Mouse (Mus musculus) heart, postnatal 25 days (tissue): ENCODE results near the gene Ankrd55. TPM values are rescaled to one million over a fixed set of nuclear protein-coding genes. Genes with fewer than 3 reads are reported as not detected.

ENCODE experiments used
- DNase-seq: peaks from one replicate; pipeline ENCODE4 v3.0.0; 2022; ENCODE audit warnings: low spot score
- intact Hi-C: fragments of 180-260 bp; cut with DNase I; formaldehyde crosslinking; loops from one replicate; pipeline ENCODE4 v1.15.1; 2025
- total RNA-seq, 2 experiments: library from RNA; stranded (reverse); gene quantifications; 2 replicates each; pipeline ENCODE4 v1.2.3; 2021

Gene Ankrd55
- under 1 TPM; 0.25 to 0.34 TPM for total RNA-seq

DNA sequence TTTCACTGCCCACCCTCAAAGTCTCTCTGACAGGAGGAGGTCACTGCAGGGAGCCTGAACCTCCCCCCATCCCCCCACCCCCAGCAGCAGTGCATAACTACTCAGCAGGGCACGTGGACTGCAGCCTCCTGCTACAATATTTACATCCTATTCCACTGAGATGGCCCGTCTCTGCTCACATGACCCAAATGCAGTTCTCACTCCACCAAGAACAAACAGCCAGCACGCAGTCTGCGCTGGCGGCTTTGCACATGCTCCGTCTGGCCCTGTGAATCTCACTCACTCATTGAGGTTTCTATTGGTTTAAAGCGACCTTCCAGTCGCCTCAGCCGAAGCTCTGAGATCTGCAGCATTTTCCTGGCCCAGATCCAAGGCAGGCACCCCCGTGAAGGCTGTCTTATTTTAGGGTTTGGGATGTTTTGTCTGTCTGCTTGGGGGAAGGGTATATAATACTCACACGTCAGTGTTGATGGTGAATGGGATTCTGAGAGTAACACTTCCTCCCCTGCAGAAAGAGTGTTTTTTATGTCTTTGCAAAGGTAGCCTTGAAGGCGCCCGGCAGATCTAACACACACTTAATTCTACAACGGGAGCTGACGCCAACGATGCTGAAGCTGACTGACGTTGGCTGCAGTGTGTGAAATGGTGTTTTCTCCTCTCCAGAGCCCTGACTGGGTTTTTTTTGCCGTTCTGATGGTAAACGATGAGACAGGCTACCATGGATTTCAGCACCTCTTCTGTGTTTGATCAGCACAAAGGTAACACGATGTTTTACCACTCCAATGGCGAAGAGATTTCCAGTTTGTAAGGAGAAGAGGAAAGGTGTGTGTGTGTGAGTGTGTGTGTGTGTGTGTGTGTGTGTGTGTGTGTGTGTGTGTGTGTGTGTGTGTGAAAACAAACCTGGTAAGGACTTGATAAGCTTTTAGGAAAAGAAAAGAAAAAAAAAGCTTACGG, at the start of gene Ankrd55:
Gene Ankrd55 (plus strand): TSS at position 227 of the 954 bp plus-strand sequence.
- no peak for DNase-seq
- intact Hi-C loops = no loop called here

DNA sequence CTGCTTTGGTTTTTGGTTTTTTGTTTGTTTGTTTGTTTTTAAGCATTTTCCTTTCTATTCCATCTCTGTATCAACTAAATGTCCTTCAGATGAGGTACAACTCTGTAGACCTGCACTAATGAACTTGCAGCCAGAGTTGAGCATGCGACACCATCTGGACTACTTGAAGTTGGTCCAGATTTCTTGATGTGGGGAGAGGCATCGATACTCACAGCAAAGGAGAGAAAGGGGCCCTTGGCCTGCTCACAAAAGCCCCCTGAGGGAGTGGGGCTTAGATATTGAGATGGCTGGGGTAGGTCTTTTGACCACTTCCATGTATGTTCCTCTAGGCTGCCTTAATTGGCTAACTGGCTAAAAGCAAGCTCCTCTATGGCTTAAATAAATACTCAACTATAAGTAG, 49.0 kb upstream of the Ankrd55 start:
- no peak for DNase-seq
- intact Hi-C loops = no loop called here

DNA sequence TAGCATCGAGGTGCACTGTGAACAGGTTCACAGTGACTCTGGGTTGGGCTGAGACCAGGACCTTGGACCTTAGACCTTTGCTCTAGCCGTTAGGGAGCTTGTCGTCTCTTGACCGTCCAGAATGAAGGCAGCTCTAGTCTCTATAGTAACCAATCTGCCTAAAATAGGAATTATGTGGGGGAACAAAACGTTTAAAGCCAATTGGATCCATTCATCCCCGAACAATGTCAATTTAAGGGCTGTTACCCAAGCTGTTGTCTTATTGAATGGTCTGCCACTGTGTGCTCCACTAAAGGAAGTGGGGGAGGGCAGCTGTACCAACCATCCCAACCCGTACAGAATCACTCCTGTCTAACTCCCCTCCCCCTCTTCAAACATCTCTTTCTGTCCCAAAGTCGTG, 46.8 kb upstream of the Ankrd55 start:
- no peak for DNase-seq
- intact Hi-C loops = no loop called here

DNA sequence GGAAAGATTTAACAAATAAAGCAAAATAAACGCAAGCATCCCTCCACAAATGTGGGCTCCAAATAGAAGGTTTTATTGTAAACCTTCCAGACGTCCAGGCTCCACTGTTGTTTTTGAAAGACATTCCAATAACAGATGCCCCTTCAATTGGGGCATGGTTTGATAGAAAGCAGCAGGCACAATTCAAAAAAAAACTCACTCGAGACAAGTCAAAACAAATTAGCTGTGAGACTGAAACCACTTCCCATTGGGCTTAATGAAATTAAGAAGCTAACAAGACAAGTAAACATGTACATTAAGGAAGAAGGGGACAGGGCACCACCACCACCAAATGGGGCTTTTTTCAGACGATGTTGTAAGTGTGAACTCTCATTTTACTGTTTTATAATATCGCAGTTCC, 43.1 kb upstream of the Ankrd55 start:
- intact Hi-C loops = no loop called here
- no peak for DNase-seq

DNA sequence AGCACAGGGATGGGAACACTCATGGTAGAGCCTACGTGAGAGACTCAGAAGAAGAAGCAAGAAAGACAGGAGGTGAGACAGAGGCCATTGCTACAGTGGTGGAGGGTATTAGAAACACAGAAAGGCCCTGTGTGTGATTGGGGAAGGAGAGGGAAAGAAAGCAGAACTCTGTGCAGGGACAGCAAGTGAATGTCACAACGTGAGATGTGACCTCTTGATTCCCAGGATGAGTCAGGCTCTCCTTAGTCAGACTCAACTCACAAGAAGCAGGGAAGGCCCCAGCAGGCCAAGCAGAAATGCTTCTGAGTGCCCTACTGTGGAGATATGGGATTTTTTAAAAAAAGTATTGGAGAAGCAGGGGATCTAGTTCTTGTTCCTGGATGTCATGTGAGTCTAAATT, 36.8 kb upstream of the Ankrd55 start:
- intact Hi-C loops = loop anchor here (10.0 kb wide), 1 partner anchor 167 kb away; no protein-coding TSS in a partner anchor
- no peak for DNase-seq

DNA sequence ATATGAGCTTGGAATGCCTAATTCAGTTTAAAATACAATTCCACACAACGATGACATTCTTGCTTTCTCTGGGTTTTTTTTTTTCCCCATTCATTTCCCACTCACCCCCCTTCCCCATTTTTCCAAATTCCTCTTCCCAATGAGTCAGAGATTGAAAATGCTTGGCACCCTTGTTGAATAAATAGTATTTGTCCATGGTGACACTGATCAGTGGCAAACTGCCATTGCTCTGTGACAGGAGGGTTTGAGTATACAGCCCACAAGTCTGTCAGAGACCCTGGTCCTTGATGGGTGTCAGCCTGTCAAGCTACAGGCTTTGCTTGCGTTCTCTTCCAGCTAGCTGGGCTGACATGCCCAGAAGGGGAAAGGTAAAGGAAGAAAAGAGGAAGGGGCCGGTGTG, 36.2 kb upstream of the Ankrd55 start:
- DNase-seq = no peak
- intact Hi-C loops = loop anchor here (10.0 kb wide), 1 partner anchor 167 kb away; no protein-coding TSS in a partner anchor

DNA sequence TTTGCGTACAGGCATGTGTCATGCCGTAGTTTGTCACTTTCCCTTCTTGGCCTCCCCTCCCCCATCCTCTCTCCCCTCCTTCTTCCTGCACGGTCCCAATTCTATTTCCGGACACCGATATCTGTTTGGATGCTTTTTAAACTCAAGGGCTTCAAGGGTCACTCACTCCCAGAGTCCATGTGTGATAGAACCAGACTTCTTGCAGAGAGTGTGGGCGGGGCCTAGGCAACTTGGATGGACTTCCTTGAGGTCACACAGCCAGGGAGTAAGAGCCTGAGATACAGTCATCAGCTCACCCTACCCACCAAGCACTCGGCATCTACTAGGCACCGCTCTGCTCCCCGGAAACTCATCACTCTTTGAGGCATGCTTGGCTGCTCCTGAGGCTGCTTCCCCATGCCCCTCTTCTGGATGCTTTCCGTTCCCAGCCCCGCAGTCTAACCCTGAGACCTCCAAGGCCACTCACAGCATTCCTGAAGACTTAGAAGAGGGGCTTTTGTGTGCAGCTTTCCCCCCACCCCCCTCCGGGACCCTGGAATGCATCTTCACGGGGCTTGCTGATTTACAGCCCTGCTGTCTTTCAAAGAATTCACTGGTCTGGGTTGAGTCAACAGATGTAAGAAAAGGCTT, 35.1 kb upstream of the Ankrd55 start:
- intact Hi-C loops = loop anchor here (10.0 kb wide), 1 partner anchor 168 kb away; no protein-coding TSS in a partner anchor
- DNase-seq = no peak

DNA sequence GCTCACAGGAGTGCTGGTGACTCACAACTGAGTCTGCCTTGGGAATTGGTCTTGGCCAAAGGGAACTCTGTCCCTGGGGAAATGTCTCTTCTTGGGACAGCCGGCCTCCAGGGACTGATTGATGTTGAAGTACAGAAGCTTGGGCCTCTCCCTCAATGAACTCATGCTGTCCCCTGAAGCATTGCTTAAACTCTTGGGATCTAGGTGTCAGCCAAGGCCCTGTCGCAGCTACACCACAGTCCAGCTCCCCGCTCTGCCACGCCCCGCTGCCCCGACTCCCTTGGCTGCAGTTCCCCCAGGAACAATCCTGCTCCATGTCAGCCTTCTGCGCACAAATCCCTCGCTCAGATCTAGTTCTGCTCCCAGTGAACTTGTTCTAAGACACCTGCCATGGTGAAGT, 34.1 kb upstream of the Ankrd55 start:
- DNase-seq = no peak
- intact Hi-C loops = loop anchor here (10.0 kb wide), 1 partner anchor 169 kb away; no protein-coding TSS in a partner anchor

DNA sequence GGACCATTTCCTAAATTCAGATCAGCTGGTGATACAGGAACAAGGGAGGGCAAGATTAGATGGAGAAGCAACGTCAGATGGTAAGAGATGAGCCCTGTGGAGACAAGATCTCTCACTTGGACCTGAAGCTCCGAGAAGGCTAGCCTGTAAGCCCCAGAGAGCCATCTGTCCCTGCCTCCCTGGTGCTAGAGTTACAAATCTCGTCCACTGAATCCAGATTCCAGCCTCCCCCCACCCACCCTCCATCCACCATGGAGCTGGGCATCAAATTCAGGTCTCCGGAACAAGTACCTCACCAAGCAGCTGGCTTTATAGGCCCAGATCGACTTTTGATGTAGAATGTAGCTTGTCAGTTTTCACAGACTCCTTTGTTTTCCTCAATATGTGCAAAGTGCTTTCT, 32.4 kb upstream of the Ankrd55 start:
- intact Hi-C loops = loop anchor here (5.0 to 10.0 kb wide), 2 partner anchors 171 to 304 kb away; no protein-coding TSS in a partner anchor

DNA sequence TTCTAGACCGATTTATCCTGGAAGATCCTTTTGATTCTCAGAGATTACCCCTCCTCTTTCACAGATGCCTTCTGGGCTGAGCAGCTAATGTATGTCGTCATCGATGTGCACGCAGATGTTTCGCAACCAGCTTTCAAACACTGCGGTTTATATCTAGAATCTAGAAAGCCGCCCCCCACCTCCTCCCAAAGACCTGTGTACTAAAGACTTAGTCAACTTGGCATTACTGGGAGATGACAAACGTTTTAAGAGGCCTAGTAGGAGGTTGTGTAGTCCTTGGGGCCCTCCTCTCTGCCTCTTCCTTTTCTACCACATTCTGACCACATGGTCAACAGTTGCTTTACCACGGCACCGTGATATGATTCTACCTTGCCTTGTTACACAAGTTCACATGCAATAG, 29.8 kb upstream of the Ankrd55 start:
- no peak for DNase-seq
- intact Hi-C loops = loop anchor here (2.0 to 10.0 kb wide), 3 partner anchors 62 to 306 kb away; no protein-coding TSS in a partner anchor

More for the DNA sequence above, 32.4 kb upstream of the Ankrd55 start:
- no peak for DNase-seq

DNA sequence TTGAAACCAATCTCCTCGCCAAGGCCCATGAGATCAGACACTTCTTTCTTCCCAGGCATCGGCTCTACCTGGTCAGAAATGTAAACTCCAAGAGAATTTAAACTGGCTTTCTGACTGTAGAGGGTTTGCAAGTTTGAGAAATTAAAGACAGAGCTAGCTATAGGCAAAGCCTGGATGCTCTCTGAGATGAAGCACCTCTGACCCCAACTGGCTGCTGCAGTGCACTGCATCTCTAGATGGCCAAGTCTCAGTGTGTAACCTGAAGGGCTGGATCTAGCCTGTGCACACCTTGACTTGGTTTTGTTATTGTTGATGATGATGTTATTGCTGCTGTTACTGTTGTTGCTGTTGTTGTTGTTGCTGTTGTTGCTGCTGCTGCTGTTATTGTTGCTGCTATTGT, 28.9 kb upstream of the Ankrd55 start:
- intact Hi-C loops = loop anchor here (1.0 to 10.0 kb wide), 4 partner anchors 63 to 471 kb away; no protein-coding TSS in a partner anchor
- DNase-seq = peak; percentile 14

DNA sequence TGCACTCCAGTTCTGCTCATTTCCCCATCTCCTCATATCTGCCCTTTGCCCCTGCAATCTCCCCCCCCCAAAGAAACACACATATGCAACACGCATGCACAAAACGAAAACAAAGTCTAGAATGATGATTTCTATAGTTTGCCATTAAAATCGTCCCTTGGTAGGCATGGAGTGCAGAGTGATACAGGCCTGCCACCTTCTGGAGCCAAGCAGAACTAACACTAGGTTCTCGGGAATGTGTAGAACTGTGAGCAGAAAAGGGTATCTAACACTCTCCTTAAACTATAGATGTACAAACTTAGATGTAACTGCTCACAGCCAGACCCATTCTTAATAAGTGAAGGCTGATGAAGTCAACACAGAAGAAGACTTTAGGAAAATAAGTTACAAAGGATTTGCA, 23.6 kb upstream of the Ankrd55 start:
- DNase-seq = no peak
- intact Hi-C loops = loop anchor here (5.0 to 10.0 kb wide), 2 partner anchors 492 to 810 kb away; no protein-coding TSS in a partner anchor

DNA sequence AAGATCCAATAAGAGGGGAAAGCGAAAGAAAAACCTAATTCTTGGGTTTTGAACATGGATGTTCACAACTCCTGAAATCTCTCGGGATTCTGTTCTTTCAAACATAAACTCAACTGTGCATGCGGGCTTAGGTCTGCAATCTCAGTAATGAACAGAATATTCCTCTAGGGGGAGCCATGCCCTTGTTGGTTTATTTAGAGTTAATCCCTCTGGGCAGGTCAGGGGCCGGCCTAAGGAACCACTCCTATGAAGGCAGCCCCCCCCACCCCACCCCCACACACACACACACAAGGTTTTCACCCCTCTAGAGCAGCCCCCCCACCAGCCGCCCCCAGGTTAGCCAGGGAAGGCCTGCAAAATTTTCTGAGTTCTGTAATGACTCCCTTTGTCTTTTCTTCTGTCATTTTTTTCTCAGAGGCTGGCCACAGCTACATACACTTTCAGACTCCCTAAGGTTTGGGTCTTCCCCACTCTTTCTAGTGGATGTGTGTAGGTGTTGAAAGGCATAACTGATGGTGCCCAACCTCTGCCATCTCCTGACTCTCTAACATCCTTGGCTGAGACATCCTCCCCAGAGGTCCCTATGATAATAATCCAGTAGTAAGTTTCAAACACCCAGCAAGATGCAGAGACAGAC, 16.2 kb upstream of the Ankrd55 start:
- no peak for DNase-seq
- intact Hi-C loops = loop anchor here (1.0 to 10.0 kb wide), 3 partner anchors 237 to 737 kb away; no protein-coding TSS in a partner anchor

DNA sequence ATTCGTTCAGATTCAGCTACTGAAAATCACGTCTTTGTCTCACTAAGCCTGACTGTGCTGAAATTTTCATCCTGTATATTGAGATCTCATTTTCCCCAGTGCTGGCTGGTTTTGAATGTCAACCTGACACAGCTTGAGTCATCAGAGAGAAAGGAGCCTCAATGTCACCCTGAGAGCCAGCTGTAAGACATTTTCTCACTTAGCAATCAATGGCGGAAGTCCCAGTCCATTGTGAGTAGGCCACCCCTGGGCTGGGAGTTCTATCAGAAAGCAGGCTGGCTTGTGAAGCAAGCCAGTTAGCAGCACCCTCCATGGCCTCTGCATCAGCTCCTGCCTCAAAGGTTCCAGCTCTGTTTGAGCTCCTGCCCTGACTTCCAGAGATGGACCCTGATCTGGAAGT, 13.6 kb upstream of the Ankrd55 start:
- no peak for DNase-seq
- intact Hi-C loops = loop anchor here (10.0 kb wide), 1 partner anchor 740 kb away; no protein-coding TSS in a partner anchor

DNA sequence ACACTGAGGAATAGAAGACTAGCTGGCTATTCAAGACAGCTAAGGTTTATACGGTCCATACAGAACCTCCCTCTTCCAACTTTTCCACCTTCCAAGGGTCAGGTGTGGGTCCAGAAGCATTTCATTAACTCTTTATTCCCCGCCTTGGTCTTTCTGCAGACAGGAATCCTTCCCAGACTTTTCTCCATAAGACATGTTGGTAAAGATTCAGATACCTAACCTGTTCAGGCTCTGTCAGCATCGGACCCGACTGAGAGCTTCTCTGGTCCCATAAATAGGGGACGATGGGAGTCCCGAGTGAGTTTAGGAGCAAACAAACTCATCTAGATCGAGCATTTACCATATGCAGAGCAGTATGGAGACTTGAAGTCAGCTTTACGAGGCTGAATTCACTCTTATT, 12.3 kb upstream of the Ankrd55 start:
- intact Hi-C loops = loop anchor here (10.0 kb wide), 1 partner anchor 741 kb away; no protein-coding TSS in a partner anchor
- no peak for DNase-seq

DNA sequence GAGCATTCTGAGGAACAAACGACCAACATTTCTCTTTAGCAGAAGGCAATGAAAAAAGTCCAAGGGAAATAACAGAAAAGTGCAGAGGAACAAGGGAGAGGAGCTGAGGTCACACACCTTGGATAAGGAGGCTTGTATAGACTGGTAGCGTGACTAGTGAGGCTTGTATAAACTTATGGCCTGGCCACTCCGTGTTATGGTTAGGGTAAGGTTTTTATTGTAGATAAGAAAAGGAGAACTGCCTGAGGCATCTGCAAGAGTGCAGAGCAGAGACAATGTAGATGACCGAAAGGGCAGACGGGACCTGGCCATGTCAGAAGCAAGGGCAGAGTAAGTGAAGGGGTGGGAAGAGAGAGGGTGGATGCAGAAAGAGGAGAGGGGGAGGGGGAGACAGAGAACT, 10.7 kb upstream of the Ankrd55 start:
- intact Hi-C loops = loop anchor here (10.0 kb wide), 1 partner anchor 743 kb away; no protein-coding TSS in a partner anchor
- no peak for DNase-seq

DNA sequence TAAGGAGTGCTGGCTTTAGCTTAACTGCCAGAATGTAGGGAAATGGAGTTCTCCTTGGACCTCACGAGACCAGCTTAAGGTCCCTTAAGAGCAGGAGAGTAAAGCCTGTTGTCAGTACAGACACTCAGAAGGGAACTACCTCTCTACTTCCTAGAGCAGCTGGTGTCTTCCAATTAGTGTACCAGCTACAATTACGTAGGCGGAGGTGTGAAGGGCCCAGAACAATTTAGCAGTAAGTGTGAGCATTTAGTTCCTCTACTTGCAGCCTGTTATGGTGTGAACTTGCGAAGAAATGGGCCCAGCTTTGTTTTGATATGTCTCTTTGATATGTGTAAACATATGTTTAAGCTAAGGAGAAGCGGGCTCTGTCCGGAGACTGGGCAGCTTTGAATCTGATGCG, 10.0 kb upstream of the Ankrd55 start:
- intact Hi-C loops = loop anchor here (10.0 kb wide), 1 partner anchor 743 kb away; no protein-coding TSS in a partner anchor
- DNase-seq = no peak

DNA sequence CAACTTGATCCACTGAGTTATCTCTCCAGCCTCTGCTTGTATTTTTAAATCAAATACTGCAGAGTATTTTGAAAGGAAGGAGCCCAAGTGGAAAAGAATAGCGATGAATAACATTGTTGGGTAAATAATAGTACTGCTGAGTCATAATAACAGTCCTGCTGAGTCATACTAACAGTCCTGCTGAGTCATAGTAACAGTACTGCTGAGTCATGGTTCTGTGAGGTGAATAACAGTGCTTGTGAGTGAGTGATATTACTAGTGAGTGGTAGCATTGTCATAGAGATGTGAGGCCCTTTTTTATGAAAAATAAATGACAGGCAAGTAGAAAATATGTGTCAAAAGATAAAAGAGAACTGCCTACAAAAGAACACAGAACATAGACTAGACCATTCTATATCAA, 1.1 kb upstream of the Ankrd55 start:
- intact Hi-C loops = no loop called here
- DNase-seq = no peak

DNA sequence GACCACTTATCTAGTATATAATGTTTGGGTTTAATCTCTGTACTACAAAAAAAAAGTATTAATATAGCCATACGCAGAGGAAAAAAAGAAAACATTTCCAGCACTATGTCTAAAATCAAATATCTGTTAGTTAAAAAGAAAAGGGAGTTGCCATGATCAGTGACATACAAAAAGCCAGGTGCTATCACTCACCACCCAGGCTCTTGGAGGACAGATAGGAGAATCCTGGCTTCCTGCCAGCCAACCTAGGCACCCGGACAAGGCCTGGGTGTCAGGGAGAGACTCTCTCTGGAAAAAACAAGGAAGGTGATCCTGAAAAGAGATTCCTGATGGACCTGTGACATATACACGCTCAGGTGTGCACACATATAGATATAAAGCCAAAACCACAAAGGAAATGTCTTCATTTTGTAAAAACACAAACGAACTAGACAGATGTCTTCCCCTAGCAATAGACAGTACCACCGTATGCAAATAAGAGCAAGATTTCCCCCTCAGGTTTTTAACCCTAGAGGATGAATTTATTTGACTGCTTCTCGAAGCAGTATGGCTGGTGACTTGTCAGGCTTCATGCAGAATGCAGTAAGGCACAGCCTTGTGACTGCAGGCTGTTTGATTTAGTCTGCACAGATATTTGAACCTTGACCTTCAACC, 553 bp upstream of the Ankrd55 start:
- DNase-seq = no peak
- intact Hi-C loops = no loop called here
